Mouse (Mus musculus) lung, embryonic 16.5 days (tissue): Measurements from ENCODE around the gene Grik2. TPM values are rescaled to one million over a fixed set of nuclear protein-coding genes. Genes with fewer than 3 reads are reported as not detected.

Source experiments
- ATAC-seq: fragments of 200-750 bp; cut with Nextera tagmentation; 2 replicates; pipeline ENCODE4 v1.8.0; 2017; ENCODE audit warnings: low read depth, mild to moderate bottlenecking, moderate library complexity
- H3K27ac ChIP-seq: fragments of 300-500 bp; sonication (generic); 2 replicates; pipeline ENCODE4 v1.5.1; 2014; ENCODE audit warnings: mild to moderate bottlenecking, control low read depth, low read length
- H3K27me3 ChIP-seq: fragments of 300-500 bp; sonication (generic); 2 replicates; pipeline ENCODE4 v1.6.1; 2014; ENCODE audit warnings: low read depth, low read length, mixed read lengths; ENCODE audit not compliant: control insufficient read depth, insufficient read depth
- H3K36me3 ChIP-seq: fragments of 300-500 bp; sonication (generic); 2 replicates; pipeline ENCODE4 v1.6.1; 2014; ENCODE audit warnings: low read length; ENCODE audit not compliant: control insufficient read depth, insufficient read depth
- H3K4me1 ChIP-seq: fragments of 300-500 bp; sonication (generic); replicated peaks from 2 replicates; pipeline ENCODE4 v1.6.1; 2014; ENCODE audit warnings: low read length, mixed read lengths; ENCODE audit not compliant: control insufficient read depth, insufficient read depth
- H3K4me2 ChIP-seq: fragments of 300-500 bp; sonication (generic); 2 replicates; pipeline ENCODE4 v1.6.1; 2014; ENCODE audit warnings: low read depth, low read length, control low read depth
- H3K4me3 ChIP-seq: fragments of 300-500 bp; sonication (generic); 2 replicates; pipeline ENCODE4 v1.5.1; 2014; ENCODE audit warnings: mild to moderate bottlenecking, low read length, control low read depth
- H3K9ac ChIP-seq: fragments of 300-500 bp; sonication (generic); 2 replicates; pipeline ENCODE4 v1.6.1; 2014; ENCODE audit warnings: low read length, control low read depth
- H3K9me3 ChIP-seq: fragments of 300-500 bp; sonication (generic); 2 replicates; pipeline ENCODE4 v1.6.1; 2016; ENCODE audit warnings: low read length; ENCODE audit not compliant: control insufficient read depth
- WGBS: fragments of 180-500 bp; shearing (Covaris S2); extraction: QIAGEN DNeasy Blood & Tissue Kit; methylation state at CpG from one replicate; pipeline ENCODE4 v1.1.7; 2014; 5-methylcytosine and 5-hydroxymethylcytosine counted together
- polyA plus RNA-seq: library from polyadenylated mRNA; unstranded; fragments of >200 nt; fragmentation: Nextera tagmentation; extraction: Ambion mirVana; gene quantifications from 2 replicates; pipeline ENCODE4 v1.2.1, GENCODE M21; 2015

The Grik2 gene
- polyA plus RNA-seq = 0.64 and 0.74 TPM in 2 replicates

DNA sequence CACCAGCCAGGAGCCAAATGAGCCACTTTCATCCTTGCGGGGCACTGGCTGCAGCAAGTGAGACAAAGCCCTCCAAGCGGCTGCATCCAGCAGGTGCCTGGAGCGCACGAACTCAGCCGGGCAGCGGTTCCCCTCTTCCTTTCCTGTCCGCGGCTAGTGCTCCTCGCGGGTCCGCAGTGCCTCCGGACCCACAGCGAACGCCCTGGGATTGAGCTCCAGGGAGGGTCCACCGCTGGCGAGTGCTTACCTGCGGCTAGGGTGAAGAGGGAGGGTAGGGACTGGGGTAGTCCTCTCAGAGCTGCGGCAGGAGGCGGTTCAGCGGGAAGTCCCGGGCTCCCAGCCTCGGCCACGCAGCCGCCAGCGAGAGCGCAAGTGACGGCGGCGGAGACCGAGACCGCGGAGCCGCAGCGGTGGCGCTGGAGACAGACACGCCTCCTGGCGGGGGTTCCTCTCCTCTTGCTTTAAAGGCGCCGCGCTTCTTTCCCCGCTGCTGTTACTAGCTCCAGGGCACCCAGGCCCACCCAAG lies at the start of gene Grik2:
Gene Grik2, minus strand, starts transcription at position 386 of the 526 bp plus-strand sequence.
- peaks cover 14% of the 10 kb centered on the region for H3K27me3 ChIP-seq
- peak; percentile 59 for ATAC-seq
- no peaks in the 10 kb centered on the region for H3K36me3 ChIP-seq
- H3K4me3 ChIP-seq = peak within 1 kb of the TSS; percentile 56
- under 1% methylated on average over 41 of the region's 41 CpGs for WGBS
- no peak within 1 kb of the TSS for H3K27ac ChIP-seq
- H3K4me1 ChIP-seq = peaks cover 3% of the 10 kb centered on the region; the same call in 1 of the 2 replicates
- peak within 1 kb of the TSS; percentile 41 for H3K9ac ChIP-seq
- H3K4me2 ChIP-seq = peak within 1 kb of the TSS; percentile 86
- H3K9me3 ChIP-seq = no peaks in the 10 kb centered on the region

DNA sequence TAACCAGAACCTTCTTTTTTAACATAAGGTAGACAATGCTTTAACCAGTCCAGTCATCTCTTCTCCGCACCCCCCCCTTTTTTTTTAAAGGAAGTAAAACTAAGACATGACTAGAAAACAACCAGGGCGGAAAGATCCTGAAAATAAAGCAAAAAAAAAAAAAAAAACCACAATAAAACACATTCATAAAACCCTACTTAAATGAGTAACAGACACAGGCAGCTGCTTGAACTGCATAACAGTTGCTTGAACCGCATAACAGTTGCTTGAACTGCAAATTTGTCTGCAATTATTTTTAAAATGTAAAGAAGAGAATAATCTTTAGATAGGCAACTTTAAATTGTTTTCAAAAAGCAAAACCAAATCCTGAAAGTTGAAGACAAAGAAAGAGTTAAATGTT lies 45.8 kb upstream of the Grik2 start:
- Histone ChIP-seq H3K9ac (no peak overlapping the region), H3K27me3 (no peaks in the 10 kb centered on the region), H3K27ac (no peak overlapping the region), H3K4me3 (no peak overlapping the region), H3K4me1 (no peaks in the 10 kb centered on the region), H3K36me3 (no peaks in the 10 kb centered on the region), H3K9me3 (no peaks in the 10 kb centered on the region), H3K4me2 (no peak overlapping the region)
- no peak for ATAC-seq
- 86% methylated on average over 3 of the region's 3 CpGs for WGBS

- no peaks in the 10 kb centered on the region for H3K4me1 ChIP-seq
- no peak for ATAC-seq
- H3K4me2 ChIP-seq = no peak overlapping the region
- H3K9me3 ChIP-seq = no peaks in the 10 kb centered on the region
- no peak overlapping the region for H3K27ac ChIP-seq
- H3K9ac ChIP-seq = no peak overlapping the region
- H3K36me3 ChIP-seq = no peaks in the 10 kb centered on the region
- no peak overlapping the region for H3K4me3 ChIP-seq
- H3K27me3 ChIP-seq = no peaks in the 10 kb centered on the region
Measured at GRCm38 (mm10) chr10:49807276-49807675, 18.7 kb upstream of the Grik2 start.

- Histone ChIP-seq H3K4me2 (no peak overlapping the region), H3K4me3 (no peak overlapping the region), H3K9me3 (no peaks in the 10 kb centered on the region), H3K36me3 (no peaks in the 10 kb centered on the region), H3K27ac (no peak overlapping the region), H3K27me3 (no peaks in the 10 kb centered on the region), H3K4me1 (no peaks in the 10 kb centered on the region), H3K9ac (no peak overlapping the region)
- WGBS = 73% methylated on average over 1 of the region's 1 CpGs
- ATAC-seq = no peak
Measured at GRCm38 (mm10) chr10:49801001-49801400, 12.4 kb upstream of the Grik2 start.

DNA sequence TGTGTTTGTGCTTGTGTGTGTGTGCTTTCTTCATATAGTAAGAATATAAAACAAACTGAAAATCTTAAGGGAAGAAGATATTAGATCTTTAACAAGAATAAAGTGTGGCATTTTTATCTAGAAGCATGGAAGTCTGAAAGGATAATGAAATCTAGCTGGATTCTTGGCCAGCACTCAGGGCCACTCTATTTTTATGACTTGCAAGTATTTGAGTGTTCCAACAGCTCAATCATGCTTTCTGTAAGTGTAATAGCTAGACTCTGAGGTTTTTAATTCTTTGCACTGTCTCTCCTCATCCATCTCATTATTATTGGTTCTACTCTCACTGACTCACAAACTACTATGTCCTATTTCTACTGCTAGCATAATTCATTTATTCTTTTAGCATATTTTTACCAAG lies 5.6 kb upstream of the Grik2 start:
- Histone ChIP-seq H3K4me2 (no peak overlapping the region), H3K4me1 (no peaks in the 10 kb centered on the region), H3K9ac (no peak overlapping the region), H3K4me3 (no peak overlapping the region), H3K27ac (no peak overlapping the region), H3K36me3 (no peaks in the 10 kb centered on the region), H3K9me3 (no peaks in the 10 kb centered on the region), H3K27me3 (peaks cover under 1% of the 10 kb centered on the region; the same call in 1 of the 2 replicates)
- ATAC-seq = no peak

- no peaks in the 10 kb centered on the region for H3K9me3 ChIP-seq
- ATAC-seq = no peak
- no peak overlapping the region for H3K27ac ChIP-seq
- no peak overlapping the region for H3K4me3 ChIP-seq
- no peak overlapping the region for H3K4me2 ChIP-seq
- H3K36me3 ChIP-seq = no peaks in the 10 kb centered on the region
- no peak overlapping the region for H3K9ac ChIP-seq
- no peaks in the 10 kb centered on the region for H3K4me1 ChIP-seq
- 66% methylated on average over 8 of the region's 8 CpGs for WGBS
- peaks cover 14% of the 10 kb centered on the region for H3K27me3 ChIP-seq
Measured at GRCm38 (mm10) chr10:49790326-49790725, 1.8 kb upstream of the Grik2 start.

GRCm38 (mm10) chr10:49789711-49790110 lies 1.1 kb upstream of the Grik2 start:
- Histone ChIP-seq H3K4me2 (no peak overlapping the region), H3K27ac (no peak overlapping the region), H3K4me3 (no peak overlapping the region), H3K9ac (no peak overlapping the region), H3K27me3 (peaks cover 14% of the 10 kb centered on the region), H3K4me1 (no peaks in the 10 kb centered on the region), H3K36me3 (no peaks in the 10 kb centered on the region), H3K9me3 (no peaks in the 10 kb centered on the region)
- WGBS = 31% methylated on average over 4 of the region's 4 CpGs
- ATAC-seq = no peak

- 11% methylated on average over 5 of the region's 5 CpGs for WGBS
- Histone ChIP-seq H3K27ac (no peak overlapping the region), H3K4me1 (no peaks in the 10 kb centered on the region), H3K9me3 (no peaks in the 10 kb centered on the region), H3K36me3 (no peaks in the 10 kb centered on the region), H3K9ac (no peak overlapping the region), H3K4me3 (peak overlapping the region; percentile 56), H3K27me3 (peaks cover 14% of the 10 kb centered on the region), H3K4me2 (peak overlapping the region; percentile 86)
- ATAC-seq = no peak
Measured at GRCm38 (mm10) chr10:49788914-49789313, 348 bp upstream of the Grik2 start.

DNA sequence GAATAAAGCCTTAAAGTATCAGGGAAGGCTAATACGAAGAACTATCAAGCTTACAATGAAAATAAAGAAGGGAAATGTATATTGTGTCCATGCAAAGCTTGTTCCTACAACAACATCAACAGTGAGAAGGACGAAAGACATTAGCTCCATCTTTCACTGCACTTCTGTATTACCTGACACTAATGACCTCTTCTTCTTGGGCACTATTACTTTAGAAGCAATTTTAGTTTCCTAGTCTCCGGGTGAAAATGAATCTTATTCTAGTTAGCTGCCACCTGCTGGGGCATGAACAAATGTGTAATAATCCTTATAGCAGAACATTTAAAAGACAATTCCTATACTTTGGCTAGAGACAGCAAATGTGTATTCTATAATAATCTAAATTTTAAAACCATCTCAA lies 1.9 kb downstream of the Grik2 start:
- Histone ChIP-seq H3K36me3 (no peaks in the 10 kb centered on the region), H3K9ac (no peak overlapping the region), H3K27me3 (peaks cover 17% of the 10 kb centered on the region), H3K9me3 (no peaks in the 10 kb centered on the region), H3K27ac (no peak overlapping the region), H3K4me2 (no peak overlapping the region), H3K4me3 (no peak overlapping the region), H3K4me1 (peaks cover 4% of the 10 kb centered on the region)
- WGBS = 50% methylated on average over 3 of the region's 3 CpGs
- no peak for ATAC-seq

DNA sequence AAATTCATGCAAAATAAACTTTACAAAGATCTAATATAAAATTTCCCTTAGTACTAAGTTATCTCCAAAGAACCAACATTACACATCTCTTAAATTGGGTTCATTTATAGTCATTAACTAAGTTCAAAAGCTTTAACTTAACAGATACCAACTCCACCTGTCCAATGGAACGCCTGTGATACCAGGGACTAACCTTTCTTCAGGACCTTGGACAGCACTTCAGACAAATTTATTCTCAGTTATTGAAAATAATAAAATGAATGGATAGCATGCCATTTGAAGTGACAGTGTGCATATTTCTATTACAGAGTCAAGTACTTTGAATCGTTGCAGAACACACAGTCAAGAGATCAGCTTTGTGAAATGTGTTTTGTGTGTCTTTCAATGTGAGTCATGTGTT lies 3.1 kb downstream of the Grik2 start:
- no peak overlapping the region for H3K4me3 ChIP-seq
- H3K36me3 ChIP-seq = no peaks in the 10 kb centered on the region
- H3K9me3 ChIP-seq = no peaks in the 10 kb centered on the region
- H3K9ac ChIP-seq = no peak overlapping the region
- no peak for ATAC-seq
- peaks cover 4% of the 10 kb centered on the region for H3K4me1 ChIP-seq
- WGBS = 32% methylated on average over 2 of the region's 2 CpGs
- H3K27ac ChIP-seq = no peak overlapping the region
- H3K4me2 ChIP-seq = no peak overlapping the region
- H3K27me3 ChIP-seq = peaks cover 17% of the 10 kb centered on the region
